Mouse (Mus musculus): ENCODE data around the gene Eef1g. TPM values are rescaled to one million over a fixed set of nuclear protein-coding genes. Genes with fewer than 3 reads are reported as not detected.
"Not testable (repeated sequence)": the region's sequence is repeated elsewhere in the genome, so short reads cannot be mapped to it uniquely, and the experiment has no call there.

The Eef1g gene
- polyA plus RNA-seq, 1 experiment from 2014 or later = 352 TPM

DNA sequence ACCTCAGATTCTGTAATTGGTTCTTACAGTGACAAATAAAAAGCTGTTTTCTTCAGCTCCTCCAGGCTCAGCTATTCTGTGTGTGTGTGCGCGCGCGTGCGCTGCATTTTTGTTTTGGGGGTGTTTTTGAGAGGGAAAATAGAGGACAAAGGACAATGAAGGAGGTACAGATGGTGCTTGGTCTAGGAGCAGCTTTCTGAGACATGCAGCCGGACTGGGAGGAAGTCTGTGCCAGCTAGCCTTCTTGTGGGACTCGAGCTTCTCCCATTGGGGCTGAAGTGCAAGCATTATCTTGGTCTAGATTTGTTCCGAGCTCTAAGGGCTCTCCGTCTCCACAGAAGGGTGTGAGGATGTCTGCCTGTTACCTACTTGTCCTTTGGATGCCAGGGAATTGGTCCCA lies 14.6 kb upstream of the Eef1g start:
- no peak overlapping the region for H3K4me3 ChIP-seq
- WGBS = 87% methylated on average over 9 of the region's 9 CpGs
- H3K4me1 ChIP-seq = peaks cover 25% of the 10 kb centered on the region
- no peak overlapping the region for H3K4me2 ChIP-seq (replicated peaks)
- no peak for ATAC-seq (ENCODE audit: low FRiP score)
- H3K36me3 ChIP-seq = peaks cover 67% of the 10 kb centered on the region
- no peaks in the 10 kb centered on the region for H3K27me3 ChIP-seq
- no peaks in the 10 kb centered on the region for H3K9me3 ChIP-seq (replicated peaks)
- no peak overlapping the region for H3K9ac ChIP-seq
- H3K27ac ChIP-seq = peak overlapping the region; percentile 93

- ATAC-seq (ENCODE audit: low FRiP score) = peak; percentile 97
- H3K36me3 ChIP-seq = peaks cover 63% of the 10 kb centered on the region
- WGBS = 3% methylated on average over 46 of the region's 46 CpGs
Measured at GRCm38 (mm10) chr19:8953135-8954039, 13.5 kb upstream of the Eef1g start, which contains the start of gene Tut1. Gene Tut1, plus strand, starts transcription at chr19:8953847.

GRCm38 (mm10) chr19:8954171-8954570 lies 12.7 kb upstream of the Eef1g start:
- Histone ChIP-seq H3K4me3 (peak overlapping the region; percentile 76), H3K36me3 (peaks cover 60% of the 10 kb centered on the region), H3K4me2 (replicated peaks) (peak overlapping the region; percentile 96), H3K27ac (peak overlapping the region; percentile 93; the same call in 1 of the 2 replicates), H3K4me1 (peaks cover 25% of the 10 kb centered on the region), H3K9me3 (replicated peaks) (no peaks in the 10 kb centered on the region), H3K9ac (peak overlapping the region; percentile 72), H3K27me3 (no peaks in the 10 kb centered on the region)
- no peak for ATAC-seq (ENCODE audit: low FRiP score)
- WGBS = 10% methylated on average over 9 of the region's 9 CpGs

More at GRCm38 (mm10) chr19:8953135-8954039, 13.5 kb upstream of the Eef1g start, which contains the start of gene Tut1:
- Histone ChIP-seq H3K27ac (peak within 1 kb of the TSS; percentile 93), H3K9ac (peak within 1 kb of the TSS; percentile 72), H3K9me3 (replicated peaks) (no peaks in the 10 kb centered on the region), H3K27me3 (no peaks in the 10 kb centered on the region), H3K4me3 (peak within 1 kb of the TSS; percentile 76), H3K4me2 (replicated peaks) (peak within 1 kb of the TSS; percentile 96), H3K4me1 (peaks cover 25% of the 10 kb centered on the region)

- no peak overlapping the region for H3K9ac ChIP-seq
Measured at GRCm38 (mm10) chr19:8962256-8962655, 4.6 kb upstream of the Eef1g start.

DNA sequence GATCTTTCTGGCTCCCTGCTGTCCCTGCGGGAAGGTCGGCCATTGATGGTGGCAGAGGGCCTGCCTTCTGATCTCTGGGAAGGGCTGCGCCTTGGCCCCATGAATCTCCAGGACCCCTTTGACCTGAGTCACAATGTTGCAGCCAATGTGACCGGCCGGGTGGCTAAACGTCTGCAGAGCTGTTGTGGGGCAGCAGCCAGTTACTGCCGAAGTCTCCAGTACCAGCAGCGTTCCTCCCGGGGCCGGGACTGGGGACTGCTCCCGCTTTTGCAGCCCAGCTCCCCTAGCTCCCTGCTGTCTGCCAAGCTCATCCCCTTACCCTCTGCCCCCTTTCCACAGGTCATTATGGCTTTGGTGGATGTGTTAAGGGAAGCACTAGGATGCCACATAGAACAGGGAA lies 1.8 kb upstream of the Eef1g start:
- H3K27me3 ChIP-seq = no peaks in the 10 kb centered on the region
- no peaks in the 10 kb centered on the region for H3K9me3 ChIP-seq (replicated peaks)
- peak overlapping the region; percentile 58; the same call in 1 of the 2 replicates for H3K9ac ChIP-seq
- no peak overlapping the region; the same call in 1 of the 2 replicates for H3K27ac ChIP-seq
- peaks cover 74% of the 10 kb centered on the region for H3K36me3 ChIP-seq
- no peak overlapping the region for H3K4me2 ChIP-seq (replicated peaks)
- no peak for ATAC-seq (ENCODE audit: low FRiP score)
- WGBS = 84% methylated on average over 11 of the region's 11 CpGs
- H3K4me1 ChIP-seq = peaks cover 27% of the 10 kb centered on the region
- H3K4me3 ChIP-seq = no peak overlapping the region

More at GRCm38 (mm10) chr19:8962256-8962655, 4.6 kb upstream of the Eef1g start:
- Histone ChIP-seq H3K4me2 (replicated peaks) (no peak overlapping the region), H3K27ac (no peak overlapping the region), H3K27me3 (no peaks in the 10 kb centered on the region), H3K9me3 (replicated peaks) (no peaks in the 10 kb centered on the region), H3K4me3 (no peak overlapping the region), H3K36me3 (peaks cover 80% of the 10 kb centered on the region), H3K4me1 (peaks cover 14% of the 10 kb centered on the region)
- 92% methylated on average over 2 of the region's 2 CpGs for WGBS
- ATAC-seq (ENCODE audit: low FRiP score) = no peak

- Histone ChIP-seq H3K27me3 (no peaks in the 10 kb centered on the region), H3K9me3 (replicated peaks) (no peaks in the 10 kb centered on the region), H3K27ac (peak overlapping the region; percentile 44), H3K36me3 (peaks cover 74% of the 10 kb centered on the region), H3K4me1 (peaks cover 27% of the 10 kb centered on the region), H3K4me3 (peak overlapping the region; percentile 66), H3K4me2 (replicated peaks) (peak overlapping the region; percentile 87), H3K9ac (peak overlapping the region; percentile 58)
- WGBS = 89% methylated on average over 8 of the region's 8 CpGs
- ATAC-seq (ENCODE audit: low FRiP score) = no peak
Measured at GRCm38 (mm10) chr19:8965771-8966170, 1.1 kb upstream of the Eef1g start.

- WGBS = 39% methylated on average over 5 of the region's 5 CpGs
- peaks cover 74% of the 10 kb centered on the region for H3K36me3 ChIP-seq
Measured at GRCm38 (mm10) chr19:8966198-8966589, 647 bp upstream of the Eef1g start.

GRCm38 (mm10) chr19:8967373-8967743 lies 517 bp downstream of the Eef1g start:
- Histone ChIP-seq H3K27me3 (no peaks in the 10 kb centered on the region), H3K9me3 (replicated peaks) (no peaks in the 10 kb centered on the region), H3K27ac (peak overlapping the region; percentile 81), H3K36me3 (peaks cover 74% of the 10 kb centered on the region), H3K4me3 (peak overlapping the region; percentile 66), H3K9ac (peak overlapping the region; percentile 82), H3K4me1 (peaks cover 27% of the 10 kb centered on the region), H3K4me2 (replicated peaks) (peak overlapping the region; percentile 87)
- ATAC-seq (ENCODE audit: low FRiP score) = peak; percentile 13
- 0% methylated on average over 8 of the region's 8 CpGs for WGBS

More at GRCm38 (mm10) chr19:8966198-8966589, 647 bp upstream of the Eef1g start:
- peak overlapping the region; percentile 66 for H3K4me3 ChIP-seq
- no peak for ATAC-seq (ENCODE audit: low FRiP score)
- peaks cover 27% of the 10 kb centered on the region for H3K4me1 ChIP-seq
- H3K27ac ChIP-seq = peak overlapping the region; percentile 86
- peak overlapping the region; percentile 87 for H3K4me2 ChIP-seq (replicated peaks)
- peak overlapping the region; percentile 58 for H3K9ac ChIP-seq
- no peaks in the 10 kb centered on the region for H3K27me3 ChIP-seq
- no peaks in the 10 kb centered on the region for H3K9me3 ChIP-seq (replicated peaks)

GRCm38 (mm10) chr19:8967893-8968292 lies 1.1 kb downstream of the Eef1g start:
- Histone ChIP-seq H3K9ac (peak overlapping the region; percentile 82), H3K27me3 (no peaks in the 10 kb centered on the region), H3K36me3 (peaks cover 74% of the 10 kb centered on the region), H3K9me3 (replicated peaks) (no peaks in the 10 kb centered on the region), H3K4me3 (peak overlapping the region; percentile 66), H3K4me2 (replicated peaks) (peak overlapping the region; percentile 87), H3K27ac (peak overlapping the region; percentile 81; the same call in 1 of the 2 replicates), H3K4me1 (peaks cover 27% of the 10 kb centered on the region)
- no peak for ATAC-seq (ENCODE audit: low FRiP score)
- WGBS = 7% methylated on average over 9 of the region's 9 CpGs

DNA sequence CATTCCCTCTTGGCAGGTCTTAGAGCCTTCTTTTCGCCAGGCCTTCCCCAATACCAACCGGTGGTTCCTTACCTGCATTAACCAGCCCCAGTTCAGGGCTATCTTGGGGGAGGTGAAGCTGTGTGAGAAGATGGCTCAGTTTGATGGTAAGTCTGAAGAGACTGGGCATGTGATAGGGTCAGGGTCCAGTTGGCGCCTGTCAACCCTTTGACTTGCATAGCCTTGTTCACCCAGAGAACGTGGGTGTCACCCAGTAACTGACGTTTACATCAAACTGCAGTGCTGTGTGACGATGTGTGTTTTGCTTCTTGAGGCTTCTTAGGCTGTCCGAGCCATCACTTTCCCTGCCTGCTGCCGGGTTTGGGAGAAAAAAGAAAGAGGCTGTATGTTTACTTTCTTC lies 5.7 kb downstream of the Eef1g start:
- H3K4me3 ChIP-seq; ATAC-seq (ENCODE audit: low FRiP score); H3K9me3 ChIP-seq (replicated peaks); H3K27ac ChIP-seq; H3K27me3 ChIP-seq; H3K4me2 ChIP-seq (replicated peaks); H3K9ac ChIP-seq: not testable (repeated sequence)
- H3K36me3 ChIP-seq = peaks cover 84% of the 10 kb centered on the region
- H3K4me1 ChIP-seq = peaks cover 12% of the 10 kb centered on the region
- 96% methylated on average over 8 of the region's 8 CpGs for WGBS

DNA sequence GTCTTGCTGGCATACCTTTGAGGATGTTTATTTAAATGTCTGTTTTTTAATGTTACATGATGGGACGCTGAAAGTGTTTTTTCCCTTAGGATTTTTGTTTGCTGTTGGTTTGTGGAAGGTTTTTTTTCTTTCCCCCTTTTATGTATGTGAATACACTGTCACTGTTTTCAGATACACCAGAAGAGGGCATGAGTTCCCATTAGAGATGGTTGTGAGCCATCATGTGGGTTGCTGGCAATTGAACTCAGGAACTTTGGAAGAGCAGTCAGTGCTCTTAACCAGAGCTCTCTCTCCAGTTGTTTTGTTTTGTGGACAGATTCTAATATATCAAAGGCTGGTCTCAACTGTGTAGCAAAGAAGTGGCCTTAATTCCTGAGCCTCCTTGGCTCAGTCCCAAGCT lies 7.8 kb downstream of the Eef1g start:
- Histone ChIP-seq H3K4me1 (no peaks in the 10 kb centered on the region), H3K9me3 (replicated peaks) (no peaks in the 10 kb centered on the region), H3K4me2 (replicated peaks) (no peak overlapping the region), H3K36me3 (peaks cover 93% of the 10 kb centered on the region), H3K4me3 (no peak overlapping the region), H3K27ac (no peak overlapping the region), H3K27me3 (no peaks in the 10 kb centered on the region), H3K9ac (no peak overlapping the region)
- no peak for ATAC-seq (ENCODE audit: low FRiP score)
- WGBS = 95% methylated on average over 1 of the region's 1 CpGs

GRCm38 (mm10) chr19:8975491-8975890 lies 8.7 kb downstream of the Eef1g start:
- Histone ChIP-seq H3K27me3 (no peaks in the 10 kb centered on the region), H3K9ac (no peak overlapping the region), H3K4me2 (replicated peaks) (no peak overlapping the region), H3K27ac (no peak overlapping the region), H3K9me3 (replicated peaks) (no peaks in the 10 kb centered on the region), H3K4me3 (no peak overlapping the region), H3K4me1 (no peaks in the 10 kb centered on the region), H3K36me3 (peaks cover 93% of the 10 kb centered on the region)
- WGBS = 99% methylated on average over 2 of the region's 2 CpGs
- no peak for ATAC-seq (ENCODE audit: low FRiP score)

Measured in hindbrain, embryonic 12.5 days (tissue).